Mouse (Mus musculus): ENCODE data around the gene Olfr1441.

Olfr1441 gene

GRCm38 (mm10) chr19:12417361-12417760 is at the start of gene Olfr1441:
Gene Olfr1441 (plus strand): TSS chr19:12417433.
- no peak for TF ChIP-seq GATA4 (IDR thresholded peaks at IDR 0.05; ENCODE audit: insufficient replicate concordance, low read length)

- TF ChIP-seq GATA4 (IDR thresholded peaks at IDR 0.05; ENCODE audit: insufficient replicate concordance, low read length) = no peak
These were observed 44.2 kb upstream of the Olfr1441 start for GRCm38 (mm10) chr19:12373004-12373403.

- TF ChIP-seq GATA4 (IDR thresholded peaks at IDR 0.05; ENCODE audit: insufficient replicate concordance, low read length) = no peak
These were observed 42.7 kb upstream of the Olfr1441 start for GRCm38 (mm10) chr19:12374465-12375025.

- TF ChIP-seq GATA4 (IDR thresholded peaks at IDR 0.05; ENCODE audit: insufficient replicate concordance, low read length) = no peak
These were observed 30.3 kb upstream of the Olfr1441 start, which contains the start of gene Olfr1440 for GRCm38 (mm10) chr19:12386979-12387378. Gene Olfr1440 (plus strand): TSS chr19:12387279.

- TF ChIP-seq GATA4 (IDR thresholded peaks at IDR 0.05; ENCODE audit: insufficient replicate concordance, low read length) = no peak
These were observed 3.5 kb upstream of the Olfr1441 start for GRCm38 (mm10) chr19:12413737-12414136.

- no peak for TF ChIP-seq GATA4 (IDR thresholded peaks at IDR 0.05; ENCODE audit: insufficient replicate concordance, low read length)
These were observed 1.1 kb downstream of the Olfr1441 start for GRCm38 (mm10) chr19:12418312-12418711.

- no peak for TF ChIP-seq GATA4 (IDR thresholded peaks at IDR 0.05; ENCODE audit: insufficient replicate concordance, low read length)
These were observed 3.3 kb downstream of the Olfr1441 start for GRCm38 (mm10) chr19:12420555-12420954.

GRCm38 (mm10) chr19:12421680-12422079 is 4.4 kb downstream of the Olfr1441 start:
- TF ChIP-seq GATA4 (IDR thresholded peaks at IDR 0.05; ENCODE audit: insufficient replicate concordance, low read length) = no peak

GRCm38 (mm10) chr19:12427101-12427500 is 9.9 kb downstream of the Olfr1441 start:
- TF ChIP-seq GATA4 (IDR thresholded peaks at IDR 0.05; ENCODE audit: insufficient replicate concordance, low read length) = no peak

- no peak for TF ChIP-seq GATA4 (IDR thresholded peaks at IDR 0.05; ENCODE audit: insufficient replicate concordance, low read length)
These were observed 10.4 kb downstream of the Olfr1441 start, which contains the start of gene Pfpl for GRCm38 (mm10) chr19:12427605-12428004. Gene Pfpl (plus strand): TSS chr19:12427905.

GRCm38 (mm10) chr19:12433033-12433432 is 15.8 kb downstream of the Olfr1441 start:
- TF ChIP-seq GATA4 (IDR thresholded peaks at IDR 0.05; ENCODE audit: insufficient replicate concordance, low read length) = no peak

- TF ChIP-seq GATA4 (IDR thresholded peaks at IDR 0.05; ENCODE audit: insufficient replicate concordance, low read length) = no peak
These were observed 17.8 kb downstream of the Olfr1441 start for GRCm38 (mm10) chr19:12435011-12435416.

- TF ChIP-seq GATA4 (IDR thresholded peaks at IDR 0.05; ENCODE audit: insufficient replicate concordance, low read length) = no peak
These were observed 18.7 kb downstream of the Olfr1441 start for GRCm38 (mm10) chr19:12435750-12436524.

GRCm38 (mm10) chr19:12439581-12439980 is 22.3 kb downstream of the Olfr1441 start:
- no peak for TF ChIP-seq GATA4 (IDR thresholded peaks at IDR 0.05; ENCODE audit: insufficient replicate concordance, low read length)

- TF ChIP-seq GATA4 (IDR thresholded peaks at IDR 0.05; ENCODE audit: insufficient replicate concordance, low read length) = no peak
These were observed 23.0 kb downstream of the Olfr1441 start for GRCm38 (mm10) chr19:12440103-12440725.

- no peak for TF ChIP-seq GATA4 (IDR thresholded peaks at IDR 0.05; ENCODE audit: insufficient replicate concordance, low read length)
These were observed 25.3 kb downstream of the Olfr1441 start for GRCm38 (mm10) chr19:12442560-12442959.

All from liver, adult (tissue).